Mouse (Mus musculus) limb, embryonic 14.5 days (tissue): ENCODE results near the gene Utp4. TPM values are rescaled to one million over a fixed set of nuclear protein-coding genes. Genes with fewer than 3 reads are reported as not detected.

ENCODE experiments used
- ATAC-seq: fragments of 200-750 bp; cut with Nextera tagmentation; 2 replicates; pipeline ENCODE4 v1.8.0; 2017; ENCODE audit warnings: low read depth, moderate number of reproducible peaks, moderate TSS enrichment; ENCODE audit not compliant: low FRiP score
- DNase-seq: peaks from one replicate; pipeline ENCODE4 v3.0.0-alpha.2; 2015; ENCODE audit warnings: low spot score
- H3K27ac ChIP-seq: fragments of 300-500 bp; sonication (generic); replicated peaks from 2 replicates; pipeline ENCODE4 v1.5.1; 2014; ENCODE audit warnings: low read depth, mild to moderate bottlenecking, low read length, moderate library complexity, mixed read lengths
- H3K27me3 ChIP-seq: fragments of 300-500 bp; sonication (generic); 2 replicates; pipeline ENCODE4 v1.6.1; 2014; ENCODE audit warnings: low read length, mixed read lengths; ENCODE audit not compliant: control insufficient read depth, insufficient read depth
- H3K36me3 ChIP-seq: fragments of 300-500 bp; sonication (generic); 2 replicates; pipeline ENCODE4 v1.6.1; 2014; ENCODE audit warnings: mild to moderate bottlenecking, low read length, moderate library complexity, mixed read lengths; ENCODE audit not compliant: control insufficient read depth, insufficient read depth
- H3K4me1 ChIP-seq: fragments of 300-500 bp; sonication (generic); 2 replicates; pipeline ENCODE4 v1.6.1; 2014; ENCODE audit warnings: antibody characterized with exemption, low read length, mixed read lengths; ENCODE audit not compliant: control insufficient read depth, insufficient read depth
- H3K4me2 ChIP-seq: fragments of 300-500 bp; sonication (generic); replicated peaks from 2 replicates; pipeline ENCODE4 v1.6.1; 2014; ENCODE audit warnings: low read depth, mild to moderate bottlenecking, low read length, moderate library complexity; ENCODE audit not compliant: severe bottlenecking
- H3K4me3 ChIP-seq: fragments of 300-500 bp; sonication (generic); replicated peaks from 2 replicates; pipeline ENCODE4 v1.5.1; 2014; ENCODE audit warnings: low read length
- H3K9ac ChIP-seq: fragments of 300-500 bp; sonication (generic); 2 replicates; pipeline ENCODE4 v1.6.1; 2014; ENCODE audit warnings: mild to moderate bottlenecking, low read depth, low read length, moderate library complexity; ENCODE audit not compliant: severe bottlenecking
- H3K9me3 ChIP-seq: fragments of 300-500 bp; sonication (generic); 2 replicates; pipeline ENCODE4 v1.6.1; 2016; ENCODE audit warnings: low read length; ENCODE audit not compliant: control insufficient read depth
- POLR2A ChIP-seq: fragments of 200-500 bp; IDR thresholded peaks from 2 replicates; pipeline ENCODE4 v1.8.0; 2012; ENCODE audit warnings: inconsistent platforms, mild to moderate bottlenecking, moderate library complexity, borderline replicate concordance; ENCODE audit not compliant: insufficient read depth, insufficient read length; ENCODE audit errors: extremely low read depth
- WGBS: fragments of 180-500 bp; shearing (Covaris S2); extraction: QIAGEN DNeasy Blood & Tissue Kit; methylation state at CpG from one replicate; pipeline ENCODE4 v1.1.7; 2014; 5-methylcytosine and 5-hydroxymethylcytosine counted together
- polyA plus RNA-seq, 2 experiments: library from polyadenylated mRNA; depleted of rRNA in 1 of 2; stranded (reverse) in 1 of 2; unstranded in 1 of 2; fragments of >200 nt; fragmentation: Nextera tagmentation in 1 of 2; extraction: Ambion mirVana in 1 of 2; gene quantifications; 2 replicates each; pipeline versions ENCODE4 v1.2.1 to v1.2.3; 2012 to 2014

Utp4 gene
- polyA plus RNA-seq, 2 experiments: 53.3 to 61.9 TPM

- H3K27me3 ChIP-seq: no peaks in the 10 kb centered on the region
- no peaks in the 10 kb centered on the region for H3K36me3 ChIP-seq
- H3K4me3 ChIP-seq: no peak overlapping the region
- H3K4me1 ChIP-seq: peaks cover 39% of the 10 kb centered on the region
- H3K9ac ChIP-seq: no peak overlapping the region
- TF ChIP-seq POLR2A: no peak
- no peak overlapping the region for H3K4me2 ChIP-seq
- no peaks in the 10 kb centered on the region for H3K9me3 ChIP-seq
- no peak overlapping the region for H3K27ac ChIP-seq
- no peak for DNase-seq
- 76% methylated on average over 15 of the region's 16 CpGs for WGBS
- ATAC-seq: no peak
Measured at GRCm38 (mm10) chr8:106934226-106934977, 41.0 kb downstream of the Utp4 start.

- peaks cover 32% of the 10 kb centered on the region for H3K4me1 ChIP-seq
- peak within 1 kb of the TSS; percentile 90 for H3K4me3 ChIP-seq
- H3K27me3 ChIP-seq: no peaks in the 10 kb centered on the region
- peak; percentile 95 for DNase-seq
- ATAC-seq: peak; percentile 83
- no peaks in the 10 kb centered on the region for H3K36me3 ChIP-seq
- 0 out of 2 replicates have a peak, but pooled peaks have one; percentile 37 for TF ChIP-seq POLR2A
- peak within 1 kb of the TSS; percentile 91 for H3K9ac ChIP-seq
- peak within 1 kb of the TSS; percentile 81 for H3K4me2 ChIP-seq
- H3K27ac ChIP-seq: peak within 1 kb of the TSS; percentile 86
- 0% methylated on average over 34 of the region's 41 CpGs for WGBS
- H3K9me3 ChIP-seq: no peaks in the 10 kb centered on the region
Measured at GRCm38 (mm10) chr8:106935324-106935869, 42.0 kb downstream of the Utp4 start, which contains the start of gene Sntb2. Sntb2 (plus strand) TSS chr8:106935750.

GRCm38 (mm10) chr8:106935899-106936477 lies 42.6 kb downstream of the Utp4 start:
- Histone ChIP-seq H3K27me3 (no peaks in the 10 kb centered on the region), H3K4me2 (peak overlapping the region; percentile 81), H3K36me3 (no peaks in the 10 kb centered on the region), H3K4me3 (peak overlapping the region; percentile 90), H3K9me3 (no peaks in the 10 kb centered on the region), H3K9ac (peak overlapping the region; percentile 91), H3K4me1 (peaks cover 31% of the 10 kb centered on the region), H3K27ac (peak overlapping the region; percentile 86)
- no peak for DNase-seq
- peak; percentile 59 for ATAC-seq
- 0% methylated on average over 40 of the region's 76 CpGs for WGBS
- TF ChIP-seq POLR2A: no peak

GRCm38 (mm10) chr8:106936478-106937051 lies 43.1 kb downstream of the Utp4 start:
- DNase-seq (peak; percentile 57), ATAC-seq (no peak)
- no peak for TF ChIP-seq POLR2A
- Histone ChIP-seq H3K4me3 (peak overlapping the region; percentile 90), H3K27ac (peak overlapping the region; percentile 86), H3K4me2 (peak overlapping the region; percentile 81), H3K27me3 (no peaks in the 10 kb centered on the region), H3K4me1 (peaks cover 25% of the 10 kb centered on the region), H3K9ac (peak overlapping the region; percentile 91), H3K36me3 (no peaks in the 10 kb centered on the region), H3K9me3 (no peaks in the 10 kb centered on the region)
- under 1% methylated on average over 24 of the region's 26 CpGs for whole genome bisulfite sequencing
